Mouse (Mus musculus): ENCODE measurements around the gene Mcm6. TPM values are rescaled to one million over a fixed set of nuclear protein-coding genes. Genes with fewer than 3 reads are reported as not detected.

The Mcm6 gene
- total and polyA plus RNA-seq, 3 experiments: 260 to 457 (median 297) TPM

GRCm38 (mm10) chr1:128328218-128328617 lies 31.2 kb downstream of the Mcm6 start, which contains the start of gene Lct:
Gene Lct, minus strand, starts transcription at chr1:128328318.
- H3K79me2 ChIP-seq (replicated peaks; ENCODE audit: control insufficient read depth, extremely low read depth, insufficient read depth, poor library complexity, severe bottlenecking): no peaks in the 10 kb centered on the region
- no peaks in the 10 kb centered on the region for H3K9me3 ChIP-seq (replicated peaks; ENCODE audit: low read length)
- H3K27ac ChIP-seq (ENCODE audit: insufficient read depth, low read depth): no peak within 1 kb of the TSS
- no peak within 1 kb of the TSS for H3K4me2 ChIP-seq (ENCODE audit: insufficient read depth, low read depth, poor library complexity, severe bottlenecking)
- in situ Hi-C loops (cut with MboI; ENCODE audit: low pct_ligation_motif_present, low pct_unique_long_range_greater_than_20kb, low sequenced_read_pairs): no loop called here
- no peaks in the 10 kb centered on the region for H3K27me3 ChIP-seq (replicated peaks)
- H3K9ac ChIP-seq (ENCODE audit: insufficient read depth, low read depth): no peak within 1 kb of the TSS
- no peak within 1 kb of the TSS for H3K4me3 ChIP-seq (replicated peaks in 1 of 3; ENCODE audit: low read depth in 2 of 3, low read length in 2 of 3, poor library complexity in 1 of 3)
- H3K36me3 ChIP-seq (replicated peaks in 1 of 2; ENCODE audit: control insufficient read depth in 1 of 2, insufficient read depth in 1 of 2, low read length in 1 of 2): peaks cover 37 to 82% of the 10 kb centered on the region in 2 experiments
- dilution Hi-C loops (cut with MboI; ENCODE audit: extremely low pct_ligation_motif_present, extremely low pct_unique_long_range_greater_than_20kb, low sequenced_read_pairs): no loop called here
- TF ChIP-seq KAT2A (IDR thresholded peaks at IDR 0.05; ENCODE audit: insufficient replicate concordance, low read length) (no peak), POLR2A (IDR thresholded peaks at IDR 0.05; ENCODE audit: low read depth, low read length) (no peak), MAZ (IDR thresholded peaks at IDR 0.05; ENCODE audit: low read depth, low read length) (no peak), TBP (conservative IDR thresholded peaks at IDR 0.05; ENCODE audit: low read depth, low read length) (no peak), ZC3H11A (IDR thresholded peaks at IDR 0.05; ENCODE audit: low read depth, low read length) (no peak), RCOR1 (conservative IDR thresholded peaks at IDR 0.05; ENCODE audit: low read depth, low read length) (no peak), MEF2A (IDR thresholded peaks at IDR 0.05; ENCODE audit: borderline replicate concordance, low read depth, low read length) (no peak)
- DNase-seq (ENCODE audit: extremely low read depth): no peak
- peaks cover 0 to 12% of the 10 kb centered on the region in 2 experiments; a peak in 2 of 4 replicates for H3K4me1 ChIP-seq (ENCODE audit: control insufficient read depth in 1 of 2, insufficient read depth in 2 of 2)

- Histone ChIP-seq H3K27ac (ENCODE audit: insufficient read depth, low read depth) (no peak overlapping the region), H3K9ac (ENCODE audit: insufficient read depth, low read depth) (no peak overlapping the region), H3K79me2 (replicated peaks; ENCODE audit: control insufficient read depth, extremely low read depth, insufficient read depth, poor library complexity, severe bottlenecking) (no peaks in the 10 kb centered on the region), H3K36me3 (replicated peaks in 1 of 2; ENCODE audit: control insufficient read depth in 1 of 2, insufficient read depth in 1 of 2, low read length in 1 of 2) (peaks cover 29 to 71% of the 10 kb centered on the region in 2 experiments), H3K4me3 (replicated peaks in 1 of 3; ENCODE audit: low read depth in 2 of 3, low read length in 2 of 3, poor library complexity in 1 of 3) (no peak overlapping the region), H3K9me3 (replicated peaks; ENCODE audit: low read length) (no peaks in the 10 kb centered on the region), H3K4me1 (ENCODE audit: control insufficient read depth in 1 of 2, insufficient read depth in 2 of 2) (peaks cover 0 to 20% of the 10 kb centered on the region in 2 experiments; a peak in 2 of 4 replicates), H3K27me3 (replicated peaks) (no peaks in the 10 kb centered on the region), H3K4me2 (ENCODE audit: insufficient read depth, low read depth, poor library complexity, severe bottlenecking) (no peak overlapping the region)
- in situ Hi-C loops (cut with MboI; ENCODE audit: low pct_ligation_motif_present, low pct_unique_long_range_greater_than_20kb, low sequenced_read_pairs): no loop called here
- dilution Hi-C loops (cut with MboI; ENCODE audit: extremely low pct_ligation_motif_present, extremely low pct_unique_long_range_greater_than_20kb, low sequenced_read_pairs): no loop called here
- no peak for TF ChIP-seq E2F4 (IDR thresholded peaks at IDR 0.05; ENCODE audit: insufficient replicate concordance, low read depth, low read length)
- no peak for TF ChIP-seq USF1 (IDR thresholded peaks at IDR 0.05; ENCODE audit: low read depth, low read length)
- TF ChIP-seq ZMIZ1 (IDR thresholded peaks at IDR 0.05; ENCODE audit: low read depth, low read length): no peak
- no peak for TF ChIP-seq CHD2 (IDR thresholded peaks at IDR 0.05; ENCODE audit: low read length)
- no peak for TF ChIP-seq POLR2AphosphoS2 (IDR thresholded peaks at IDR 0.05; ENCODE audit: low read depth, low read length)
- TF ChIP-seq PAX5 (IDR thresholded peaks at IDR 0.05; ENCODE audit: low read length): no peak
- no peak for TF ChIP-seq RCOR1 (conservative IDR thresholded peaks at IDR 0.05; ENCODE audit: low read depth, low read length)
- no peak for TF ChIP-seq MXI1 (IDR thresholded peaks at IDR 0.05; ENCODE audit: low read depth, low read length)
- TF ChIP-seq RAD21 (IDR thresholded peaks at IDR 0.05; ENCODE audit: low read depth, low read length): no peak
- no peak for TF ChIP-seq ZNF384 (IDR thresholded peaks at IDR 0.05; ENCODE audit: low read depth, low read length)
- TF ChIP-seq HCFC1 (IDR thresholded peaks at IDR 0.05; ENCODE audit: low read depth, low read length): no peak
- no peak for TF ChIP-seq CHD1 (IDR thresholded peaks at IDR 0.05; ENCODE audit: low read depth, low read length)
- TF ChIP-seq NRF1 (IDR thresholded peaks at IDR 0.05; ENCODE audit: low read depth, low read length): no peak
- no peak for TF ChIP-seq MAX (IDR thresholded peaks at IDR 0.05; ENCODE audit: low read length)
- no peak for TF ChIP-seq BHLHE40 (IDR thresholded peaks at IDR 0.05; ENCODE audit: low read depth, low read length)
- no peak for TF ChIP-seq EP300 (IDR thresholded peaks at IDR 0.05; ENCODE audit: low read length)
- TF ChIP-seq JUN (IDR thresholded peaks at IDR 0.05; ENCODE audit: insufficient read depth, low read depth, low read length): no peak
- no peak for TF ChIP-seq MEF2A (IDR thresholded peaks at IDR 0.05; ENCODE audit: borderline replicate concordance, low read depth, low read length)
- TF ChIP-seq SIN3A (IDR thresholded peaks at IDR 0.05; ENCODE audit: low read length): no peak
- no peak for TF ChIP-seq TBP (conservative IDR thresholded peaks at IDR 0.05; ENCODE audit: low read depth, low read length)
- DNase-seq (ENCODE audit: extremely low read depth): no peak
Observed at GRCm38 (mm10) chr1:128327165-128327564, 32.3 kb downstream of the Mcm6 start.
